Mouse (Mus musculus) CD4-positive helper T cell, adult 2 months (primary cell): Measurements from ENCODE around the gene Pnpla8.
"Not testable (repeated sequence)": the region's sequence is repeated elsewhere in the genome, so short reads cannot be mapped to it uniquely, and the experiment has no call there.

Experiments used
- DNase-seq: peaks from one replicate; pipeline ENCODE4 v3.0.0-alpha.2; 2012; ENCODE audit warnings: low read depth, missing footprints, low spot score

Pnpla8 gene

GRCm38 (mm10) chr12:44221070-44221469 lies at the start of gene Pnpla8:
Pnpla8 (plus strand) TSS chr12:44221370.
- not testable (repeated sequence) for DNase-seq

- no peak for DNase-seq
Measured at GRCm38 (mm10) chr12:44176331-44177037, 44.7 kb upstream of the Pnpla8 start.

GRCm38 (mm10) chr12:44177038-44177355 lies 44.2 kb upstream of the Pnpla8 start:
- DNase-seq: no peak

- no peak for DNase-seq
Measured at GRCm38 (mm10) chr12:44181081-44181982, 39.8 kb upstream of the Pnpla8 start.

GRCm38 (mm10) chr12:44197873-44198525 lies 23.2 kb upstream of the Pnpla8 start:
- no peak for DNase-seq

- peak; percentile 51 for DNase-seq
Measured at GRCm38 (mm10) chr12:44209141-44209823, 11.9 kb upstream of the Pnpla8 start.

- peak; percentile 99 for DNase-seq
Measured at GRCm38 (mm10) chr12:44209824-44210752, 11.1 kb upstream of the Pnpla8 start, which contains the start of gene Dnajb9. Dnajb9 (minus strand) TSS chr12:44210326.

- DNase-seq: no peak
Measured at GRCm38 (mm10) chr12:44211555-44211954, 9.6 kb upstream of the Pnpla8 start.

- no peak for DNase-seq
Measured at GRCm38 (mm10) chr12:44221651-44222356, 634 bp downstream of the Pnpla8 start.

GRCm38 (mm10) chr12:44223044-44223443 lies 1.9 kb downstream of the Pnpla8 start:
- DNase-seq: no peak

GRCm38 (mm10) chr12:44224650-44225049 lies 3.5 kb downstream of the Pnpla8 start:
- DNase-seq: no peak

GRCm38 (mm10) chr12:44241090-44241489 lies 19.9 kb downstream of the Pnpla8 start:
- DNase-seq: no peak

- no peak for DNase-seq
Measured at GRCm38 (mm10) chr12:44242407-44242806, 21.2 kb downstream of the Pnpla8 start.

GRCm38 (mm10) chr12:44245739-44246138 lies 24.6 kb downstream of the Pnpla8 start:
- DNase-seq: no peak

- DNase-seq: no peak
Measured at GRCm38 (mm10) chr12:44248309-44248977, 27.3 kb downstream of the Pnpla8 start.

GRCm38 (mm10) chr12:44262612-44263011 lies 41.4 kb downstream of the Pnpla8 start:
- DNase-seq: no peak

GRCm38 (mm10) chr12:44265651-44266050 lies 44.5 kb downstream of the Pnpla8 start:
- no peak for DNase-seq

GRCm38 (mm10) chr12:44267196-44267595 lies 46.0 kb downstream of the Pnpla8 start:
- DNase-seq: no peak

- DNase-seq: peak; percentile 98
Measured at GRCm38 (mm10) chr12:44268728-44269302, 47.6 kb downstream of the Pnpla8 start.
